Mouse (Mus musculus): ENCODE measurements around the gene Rab11fip4.

- TF ChIP-seq CTCF (conservative IDR thresholded peaks at IDR 0.05 in 1 of 2, IDR thresholded peaks at IDR 0.05 in 1 of 2; ENCODE audit: low read depth in 2 of 2, low read length in 2 of 2) (no peak), MAX (IDR thresholded peaks at IDR 0.05; ENCODE audit: low read length) (no peak), EP300 (IDR thresholded peaks at IDR 0.05; ENCODE audit: low read length) (no peak)
Observed at GRCm38 (mm10) chr11:79646026-79646425, 55.0 kb downstream of the Rab11fip4 start.

All from CH12.LX (cell line).